ENCODE assay signal across 7 mouse cellular contexts in the genomic region with DNA sequence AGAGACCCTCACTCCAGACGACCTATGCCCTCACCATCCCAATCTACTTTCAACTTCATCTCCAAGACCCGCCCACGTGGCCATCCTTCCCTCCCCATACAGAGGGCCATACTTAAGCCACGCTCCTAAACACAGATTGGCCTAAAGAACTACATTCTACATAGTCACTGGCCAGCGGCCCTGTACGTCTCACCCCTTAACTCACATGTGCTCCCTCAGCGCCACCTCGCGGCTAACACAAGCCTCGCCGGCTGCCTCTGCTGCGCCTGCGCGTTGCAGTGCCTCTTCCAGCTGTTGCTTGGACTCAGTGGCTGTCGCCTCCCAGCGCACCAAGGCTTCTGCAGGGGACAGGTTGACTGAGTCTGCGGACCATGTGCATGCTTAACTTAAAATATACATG. TPM values are rescaled to one million over a fixed set of nuclear protein-coding genes. Genes with fewer than 3 reads are reported as not detected.
DNase-seq lines count a peak whose midpoint lies in the region; ATAC-seq and TF ChIP-seq lines count a peak whose summit lies in the region.

No protein-coding gene starts in this region.

- DNase-seq in adrenal gland, postnatal 10 days, result peak; percentile 98
- DNase-seq in embryonic facial prominence, embryonic 11.5 days (ENCODE audit: low spot score), result peak; percentile 94
- peak; percentile 95 to 99 for DNase-seq in heart, adult 18-20 months
- peak; percentile 95 for DNase-seq in kidney, adult 18-20 months
- DNase-seq in limb, embryonic 10.5 days (ENCODE audit: low spot score), result peak; percentile 96

- peak; percentile 83 for TF ChIP-seq CTCF in small intestine, adult 2 months (IDR thresholded peaks at IDR 0.05; ENCODE audit: extremely low read depth, insufficient read length, insufficient replicate concordance, low read depth, low read length)

- H3K27me3 ChIP-seq in embryonic facial prominence, embryonic 11.5 days (ENCODE audit: control insufficient read depth, insufficient read depth, low read length), result peaks cover 17% of the 10 kb centered on the region
- H3K27me3 ChIP-seq in limb, embryonic 10.5 days (ENCODE audit: low read depth, poor library complexity, severe bottlenecking), result peaks cover 44% of the 10 kb centered on the region
- peaks cover 45% of the 10 kb centered on the region for H3K27me3 ChIP-seq in midbrain, embryonic 13.5 days
- H3K27me3 ChIP-seq in small intestine, adult 2 months (ENCODE audit: control insufficient read depth, insufficient read depth, low read length), result peaks cover 19% of the 10 kb centered on the region

- H3K4me2 ChIP-seq in embryonic facial prominence, embryonic 11.5 days (ENCODE audit: low read depth, low read length), result no peak overlapping the region
- H3K4me2 ChIP-seq in midbrain, embryonic 13.5 days (replicated peaks), result no peak overlapping the region; the same call in 1 of the 2 replicates

- ATAC-seq in embryonic facial prominence, embryonic 11.5 days (replicated peaks; ENCODE audit: insufficient number of reproducible peaks, low FRiP score, low TSS enrichment, low read depth), result peak; percentile 71
- ATAC-seq in midbrain, embryonic 13.5 days, result peak; percentile 84

- H3K27ac ChIP-seq in embryonic facial prominence, embryonic 11.5 days (replicated peaks; ENCODE audit: low read depth, low read length), result no peak overlapping the region
- H3K27ac ChIP-seq in limb, embryonic 10.5 days, result no peak overlapping the region
- H3K27ac ChIP-seq in midbrain, embryonic 13.5 days, result no peak overlapping the region
- no peak overlapping the region for H3K27ac ChIP-seq in small intestine, adult 2 months (ENCODE audit: insufficient read depth, low read depth, low read length)

- H3K9ac ChIP-seq in embryonic facial prominence, embryonic 11.5 days (replicated peaks; ENCODE audit: low read length), result no peak overlapping the region
- H3K9ac ChIP-seq in midbrain, embryonic 13.5 days (replicated peaks), result no peak overlapping the region

- no peaks in the 10 kb centered on the region for H3K4me1 ChIP-seq in embryonic facial prominence, embryonic 11.5 days (ENCODE audit: control insufficient read depth, insufficient read depth, low read length)
- H3K4me1 ChIP-seq in limb, embryonic 10.5 days, result peaks cover 31% of the 10 kb centered on the region
- peaks cover 21% of the 10 kb centered on the region; the same call in 1 of the 2 replicates for H3K4me1 ChIP-seq in midbrain, embryonic 13.5 days (replicated peaks)
- H3K4me1 ChIP-seq in small intestine, adult 2 months (ENCODE audit: control insufficient read depth, insufficient read depth, insufficient read length, low read length), result peaks cover 5% of the 10 kb centered on the region; the same call in 1 of the 2 replicates

- 2% methylated on average over 17 of the region's 17 CpGs for WGBS in embryonic facial prominence, embryonic 11.5 days
- 5% methylated on average over 17 of the region's 17 CpGs for WGBS in limb, embryonic 10.5 days
- WGBS in midbrain, embryonic 13.5 days, result 3% methylated on average over 17 of the region's 17 CpGs
- 1% methylated on average over 17 of the region's 17 CpGs for WGBS in small intestine, adult 2 months

- H3K9me3 ChIP-seq in embryonic facial prominence, embryonic 11.5 days (replicated peaks; ENCODE audit: control insufficient read depth, low read length), result no peaks in the 10 kb centered on the region
- H3K9me3 ChIP-seq in limb, embryonic 10.5 days (replicated peaks), result no peaks in the 10 kb centered on the region
- H3K9me3 ChIP-seq in midbrain, embryonic 13.5 days, result no peaks in the 10 kb centered on the region

- H3K4me3 ChIP-seq in embryonic facial prominence, embryonic 11.5 days (ENCODE audit: low read depth, low read length), result no peak overlapping the region
- no peak overlapping the region for H3K4me3 ChIP-seq in limb, embryonic 10.5 days
- no peak overlapping the region for H3K4me3 ChIP-seq in midbrain, embryonic 13.5 days (replicated peaks)
- H3K4me3 ChIP-seq in small intestine, adult 2 months (ENCODE audit: low read depth, low read length), result no peak overlapping the region

- H3K36me3 ChIP-seq in embryonic facial prominence, embryonic 11.5 days (replicated peaks; ENCODE audit: control insufficient read depth, insufficient read depth, low read depth, low read length), result no peaks in the 10 kb centered on the region
- H3K36me3 ChIP-seq in limb, embryonic 10.5 days, result no peaks in the 10 kb centered on the region
- no peaks in the 10 kb centered on the region for H3K36me3 ChIP-seq in midbrain, embryonic 13.5 days
- no peaks in the 10 kb centered on the region for H3K36me3 ChIP-seq in small intestine, adult 2 months (ENCODE audit: control insufficient read depth, insufficient read depth, low read length)

- TF ChIP-seq POLR2A in small intestine, adult 2 months (IDR thresholded peaks at IDR 0.05; ENCODE audit: low read depth, low read length), result no peak

RNA-seq across cellular contexts. Expression of a gene that starts 3.9 kb away (rescaled TPM):
- under 1 TPM; 0.15 to 0.42 TPM for total RNA-seq in adrenal gland, postnatal 10 days (2021)
- polyA plus RNA-seq in embryonic facial prominence, embryonic 11.5 days (2014; fragmentation: Nextera tagmentation; extraction: Ambion mirVana), result 0.15 and 0.31 TPM in 2 replicates
- total RNA-seq in heart, adult 18-20 months (2021), result not detected
- polyA plus RNA-seq in limb, embryonic 10.5 days (2016; fragmentation: Nextera tagmentation; extraction: Ambion mirVana), result 0.65 and 0.78 TPM in 2 replicates
- polyA plus RNA-seq in midbrain, embryonic 13.5 days (2015; fragmentation: Nextera tagmentation; extraction: Ambion mirVana), result 0.11 TPM in 1 of 2 replicates, not detected in the other
- not detected in 2 replicates for polyA plus RNA-seq in small intestine, adult 2 months (2012; rRNA removed)

RNA-seq across cellular contexts. Expression of a gene that starts 10.1 kb away (rescaled TPM):
- total RNA-seq in adrenal gland, postnatal 10 days (2021), result 100 to 1,000 TPM in 1 of 2 experiments, 10 to 100 TPM in 1; 95.1 to 101 TPM
- 48.8 and 50.3 TPM in 2 replicates for polyA plus RNA-seq in embryonic facial prominence, embryonic 11.5 days (2014; fragmentation: Nextera tagmentation; extraction: Ambion mirVana)
- total RNA-seq in heart, adult 18-20 months (2021), result 10 to 100 TPM; 23.0 to 30.9 TPM
- polyA plus RNA-seq in limb, embryonic 10.5 days (2016; fragmentation: Nextera tagmentation; extraction: Ambion mirVana), result 74.6 and 77.7 TPM in 2 replicates
- polyA plus RNA-seq in midbrain, embryonic 13.5 days (2015; fragmentation: Nextera tagmentation; extraction: Ambion mirVana), result 8.0 and 10.2 TPM in 2 replicates
- polyA plus RNA-seq in small intestine, adult 2 months (2012; rRNA removed), result 182 and 329 TPM in 2 replicates

RNA-seq across cellular contexts. Expression of a gene that starts 15.6 kb away (rescaled TPM):
- total RNA-seq in adrenal gland, postnatal 10 days (2021), result 10 to 100 TPM; 34.5 to 37.3 TPM
- polyA plus RNA-seq in embryonic facial prominence, embryonic 11.5 days (2014; fragmentation: Nextera tagmentation; extraction: Ambion mirVana), result 3.5 and 4.3 TPM in 2 replicates
- total RNA-seq in heart, adult 18-20 months (2021), result 10 to 100 TPM; 19.3 to 40.2 TPM
- 5.6 TPM in 2 replicates for polyA plus RNA-seq in limb, embryonic 10.5 days (2016; fragmentation: Nextera tagmentation; extraction: Ambion mirVana)
- 9.8 and 10.9 TPM in 2 replicates for polyA plus RNA-seq in midbrain, embryonic 13.5 days (2015; fragmentation: Nextera tagmentation; extraction: Ambion mirVana)
- polyA plus RNA-seq in small intestine, adult 2 months (2012; rRNA removed), result 126 and 242 TPM in 2 replicates

RNA-seq across cellular contexts. Expression of a gene that starts 21.1 kb away (rescaled TPM):
- total RNA-seq in adrenal gland, postnatal 10 days (2021), result 10 to 100 TPM; 61.9 to 63.5 TPM
- polyA plus RNA-seq in embryonic facial prominence, embryonic 11.5 days (2014; fragmentation: Nextera tagmentation; extraction: Ambion mirVana), result 53.4 and 62.2 TPM in 2 replicates
- total RNA-seq in heart, adult 18-20 months (2021), result 10 to 100 TPM; 28.4 to 28.5 TPM
- 76.2 and 77.5 TPM in 2 replicates for polyA plus RNA-seq in limb, embryonic 10.5 days (2016; fragmentation: Nextera tagmentation; extraction: Ambion mirVana)
- polyA plus RNA-seq in midbrain, embryonic 13.5 days (2015; fragmentation: Nextera tagmentation; extraction: Ambion mirVana), result 51.7 and 62.3 TPM in 2 replicates
- 180 and 251 TPM in 2 replicates for polyA plus RNA-seq in small intestine, adult 2 months (2012; rRNA removed)

RNA-seq across cellular contexts. Expression of a gene that starts 33.7 kb away (rescaled TPM):
- total RNA-seq in adrenal gland, postnatal 10 days (2021), result 10 to 100 TPM; 18.5 to 29.5 TPM
- polyA plus RNA-seq in embryonic facial prominence, embryonic 11.5 days (2014; fragmentation: Nextera tagmentation; extraction: Ambion mirVana), result 4.8 and 5.4 TPM in 2 replicates
- total RNA-seq in heart, adult 18-20 months (2021), result 10 to 100 TPM; 19.1 to 22.2 TPM
- 26.8 and 28.2 TPM in 2 replicates for polyA plus RNA-seq in limb, embryonic 10.5 days (2016; fragmentation: Nextera tagmentation; extraction: Ambion mirVana)
- polyA plus RNA-seq in midbrain, embryonic 13.5 days (2015; fragmentation: Nextera tagmentation; extraction: Ambion mirVana), result 11.6 and 13.2 TPM in 2 replicates
- polyA plus RNA-seq in small intestine, adult 2 months (2012; rRNA removed), result 18.6 and 25.8 TPM in 2 replicates

Comparison
In these comparisons a context has a peak if more than half of its experiments do, and no peak if none do; other contexts are left out.
1. RNA of a gene that starts 15.6 kb away (polyA plus RNA-seq): 126 to 242 TPM in small intestine, adult 2 months; 9.8 to 10.9 TPM in midbrain, embryonic 13.5 days, 5.6 TPM in limb, embryonic 10.5 days and 3.5 to 4.3 TPM in embryonic facial prominence, embryonic 11.5 days; every median in the first group is over 10 times any median in the second.
2. Peak in every context shown above with its lines, with median percentiles within 50 percentile points of each other: DNase-seq.